Mouse (Mus musculus) G1E (cell line): ENCODE measurements around the gene Ank3. TPM values are rescaled to one million over a fixed set of nuclear protein-coding genes. Genes with fewer than 3 reads are reported as not detected.

ENCODE experiments used
- ATAC-seq: 2 replicates; pipeline ENCODE4 v1.8.0; 2016; ENCODE audit warnings: mild to moderate bottlenecking; ENCODE audit not compliant: insufficient number of reproducible peaks, poor library complexity, low FRiP score, severe bottlenecking; ENCODE audit errors: extremely low read depth
- DNase-seq: peaks from one replicate; pipeline ENCODE4 v3.0.0; 2012; ENCODE audit warnings: low spot score
- H3K27me3 ChIP-seq: 2 replicates; pipeline ENCODE4 v1.6.1; 2012; ENCODE audit warnings: mild to moderate bottlenecking, low read length, inconsistent platforms; ENCODE audit not compliant: insufficient read depth
- H3K36me3 ChIP-seq: replicated peaks from 2 replicates; pipeline ENCODE3; 2012; ENCODE audit warnings: mild to moderate bottlenecking, inconsistent platforms
- H3K4me1 ChIP-seq: 2 replicates; pipeline ENCODE4 v1.6.1; 2012; ENCODE audit warnings: low read depth, low read length, inconsistent platforms, mixed read lengths; ENCODE audit not compliant: insufficient read depth
- H3K4me3 ChIP-seq: 2 replicates; pipeline ENCODE4 v1.5.1; 2012; ENCODE audit warnings: low read depth, mild to moderate bottlenecking, inconsistent platforms, low read length, moderate library complexity, mixed read lengths
- H3K9me3 ChIP-seq: replicated peaks from 2 replicates; pipeline ENCODE4 v1.6.1; 2012; ENCODE audit warnings: inconsistent platforms
- CTCF ChIP-seq: IDR thresholded peaks from 2 replicates; pipeline ENCODE4 v1.5.1; 2012; ENCODE audit warnings: low read depth, low read length, inconsistent platforms, mixed read lengths
- GATA1 ChIP-seq: IDR thresholded peaks from 2 replicates; pipeline ENCODE4 v1.6.1; 2012; ENCODE audit warnings: borderline replicate concordance, low read length, inconsistent platforms, mixed read lengths
- GATA2 ChIP-seq: IDR thresholded peaks from 2 replicates; pipeline ENCODE4 v1.6.1; 2012; ENCODE audit warnings: low read depth, low read length, inconsistent platforms, borderline replicate concordance
- POLR2AphosphoS5 ChIP-seq: IDR thresholded peaks from 2 replicates; pipeline ENCODE4 v1.6.1; 2012; ENCODE audit warnings: low read depth, low read length, inconsistent platforms; ENCODE audit not compliant: insufficient replicate concordance
- TAL1 ChIP-seq: conservative IDR thresholded peaks from 2 replicates; pipeline ENCODE4 v1.6.1; 2012; ENCODE audit warnings: low read depth, low read length, inconsistent platforms, mixed read lengths
- polyA plus RNA-seq: library from polyadenylated mRNA; stranded (reverse); fragments of >175 nt; gene quantifications from 2 replicates; pipeline ENCODE4 v1.2.3, GENCODE M21; 2012
- total RNA-seq, 2 experiments: library from RNA; stranded (forward) in 1 of 2; stranded (reverse) in 1 of 2; fragments of 200-1000 nt in 1 of 2; fragments of >200 nt in 1 of 2; fragmentation: Nextera tagmentation in 1 of 2; gene quantifications; 2 replicates each; pipeline ENCODE4 v1.2.3; 2014 to 2017

Gene Ank3
- total and polyA plus RNA-seq, 3 experiments, result 0.98 TPM; not detected in 2

DNA sequence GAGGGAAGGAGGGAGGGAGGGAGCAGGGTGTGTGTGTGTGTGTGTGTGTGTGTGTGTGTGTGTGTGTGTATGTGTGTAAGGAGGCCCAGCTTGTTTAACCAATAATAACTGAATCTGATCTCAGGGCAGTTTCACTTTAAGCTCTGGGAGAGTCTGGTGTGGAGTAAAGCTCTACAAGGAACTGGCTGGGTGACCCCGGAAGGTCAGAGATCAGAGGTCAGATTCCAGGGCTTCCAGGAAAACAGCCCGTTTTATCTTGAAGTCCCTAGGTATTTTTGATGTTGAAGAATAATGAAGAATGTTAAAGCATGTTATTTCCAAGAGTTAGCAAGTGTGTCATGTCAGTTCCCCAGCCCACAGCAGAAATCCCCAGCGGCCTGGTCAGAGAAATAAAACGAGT is 130.2 kb downstream of the Ank3 start:
- ATAC-seq (no peak), DNase-seq (no peak)
- TF ChIP-seq GATA1 (no peak), CTCF (no peak), GATA2 (no peak), TAL1 (no peak), POLR2AphosphoS5 (no peak)
- Histone ChIP-seq H3K27me3 (no peaks in the 10 kb centered on the region), H3K4me1 (no peaks in the 10 kb centered on the region), H3K36me3 (no peaks in the 10 kb centered on the region), H3K4me3 (no peak overlapping the region), H3K9me3 (peaks cover 62% of the 10 kb centered on the region)

DNA sequence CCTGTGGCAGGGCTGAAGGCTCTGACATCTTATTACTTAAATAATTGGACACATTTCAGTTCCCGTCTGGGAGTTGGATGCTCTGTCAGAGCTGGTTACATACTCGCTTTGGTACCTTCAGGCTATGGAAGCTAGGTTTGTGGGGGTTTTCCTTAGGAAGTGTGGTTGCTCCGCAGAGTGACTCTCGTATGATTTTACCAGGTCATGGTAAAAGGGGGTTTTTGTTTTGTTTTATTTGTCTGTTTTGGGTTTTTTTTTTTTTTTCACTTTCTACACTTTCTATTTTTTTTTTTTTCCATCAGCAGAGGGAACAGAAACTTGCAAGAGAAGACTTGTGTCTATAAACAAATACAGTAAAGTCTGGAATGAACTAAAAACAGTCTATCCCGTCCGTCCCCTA is 131.8 kb downstream of the Ank3 start:
- Histone ChIP-seq H3K4me3 (no peak overlapping the region), H3K9me3 (peaks cover 65% of the 10 kb centered on the region), H3K4me1 (no peaks in the 10 kb centered on the region), H3K27me3 (no peaks in the 10 kb centered on the region), H3K36me3 (no peaks in the 10 kb centered on the region)
- DNase-seq, result no peak
- TF ChIP-seq CTCF (no peak), GATA2 (no peak), POLR2AphosphoS5 (no peak), TAL1 (no peak), GATA1 (no peak)
- no peak for ATAC-seq

DNA sequence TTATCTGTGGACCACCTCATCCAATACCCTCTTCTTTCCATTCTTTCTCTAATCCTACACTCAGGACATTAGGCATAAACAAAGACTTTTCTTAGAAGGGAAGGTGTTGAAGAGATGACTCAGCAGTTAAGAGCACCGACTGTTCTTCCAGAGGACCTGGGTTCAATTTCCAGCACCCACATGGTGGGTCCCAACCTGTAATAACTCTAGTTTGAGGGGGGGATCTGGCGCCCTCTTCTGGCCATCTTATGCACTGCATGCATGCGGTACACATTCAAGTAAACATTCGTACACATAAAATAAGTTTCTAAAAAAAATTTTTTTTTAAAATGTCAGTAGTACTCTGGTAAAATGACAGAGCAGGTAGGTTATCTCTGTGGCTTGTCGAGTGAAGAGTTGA is 133.0 kb downstream of the Ank3 start:
- H3K9me3 ChIP-seq, result peaks cover 65% of the 10 kb centered on the region
- DNase-seq, result no peak
- ATAC-seq, result no peak
- no peak overlapping the region for H3K4me3 ChIP-seq
- TF ChIP-seq POLR2AphosphoS5 (no peak), GATA1 (no peak), GATA2 (no peak), CTCF (no peak), TAL1 (no peak)
- no peaks in the 10 kb centered on the region for H3K36me3 ChIP-seq
- no peaks in the 10 kb centered on the region for H3K27me3 ChIP-seq
- no peaks in the 10 kb centered on the region for H3K4me1 ChIP-seq

DNA sequence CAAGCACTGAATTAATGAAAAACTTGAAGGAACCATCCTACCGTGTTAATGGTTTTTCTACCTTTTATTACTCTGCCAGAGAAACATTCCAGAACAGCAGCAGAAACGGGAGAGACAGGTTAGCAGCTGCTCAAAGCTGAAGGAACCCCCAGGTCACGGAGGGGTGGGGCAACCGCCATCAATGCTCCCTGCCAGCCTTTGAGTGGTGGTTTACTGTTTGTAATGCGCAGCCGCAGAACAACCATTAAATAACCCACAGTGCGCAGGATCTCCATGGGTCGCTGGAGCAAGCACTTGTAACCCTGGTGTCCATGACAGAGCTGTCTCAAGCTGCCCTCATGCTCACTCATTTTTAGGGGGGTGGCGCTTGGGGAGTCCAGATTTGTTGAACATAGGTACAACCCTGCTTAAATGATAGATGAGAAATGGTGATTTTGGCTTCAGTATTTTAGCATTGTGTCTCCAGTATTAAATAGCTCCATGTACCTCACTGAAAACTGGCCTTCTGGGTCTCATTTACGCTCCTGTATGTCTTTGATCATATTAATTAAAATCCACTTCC is 133.7 kb downstream of the Ank3 start:
- DNase-seq (no peak), ATAC-seq (no peak)
- peaks cover 63% of the 10 kb centered on the region for H3K9me3 ChIP-seq
- H3K36me3 ChIP-seq, result no peaks in the 10 kb centered on the region
- H3K4me1 ChIP-seq, result no peaks in the 10 kb centered on the region
- no peak for TF ChIP-seq GATA2
- TF ChIP-seq GATA1, result no peak
- TF ChIP-seq CTCF, result no peak
- TF ChIP-seq TAL1, result no peak
- TF ChIP-seq POLR2AphosphoS5, result no peak
- no peak overlapping the region for H3K4me3 ChIP-seq
- H3K27me3 ChIP-seq, result no peaks in the 10 kb centered on the region

DNA sequence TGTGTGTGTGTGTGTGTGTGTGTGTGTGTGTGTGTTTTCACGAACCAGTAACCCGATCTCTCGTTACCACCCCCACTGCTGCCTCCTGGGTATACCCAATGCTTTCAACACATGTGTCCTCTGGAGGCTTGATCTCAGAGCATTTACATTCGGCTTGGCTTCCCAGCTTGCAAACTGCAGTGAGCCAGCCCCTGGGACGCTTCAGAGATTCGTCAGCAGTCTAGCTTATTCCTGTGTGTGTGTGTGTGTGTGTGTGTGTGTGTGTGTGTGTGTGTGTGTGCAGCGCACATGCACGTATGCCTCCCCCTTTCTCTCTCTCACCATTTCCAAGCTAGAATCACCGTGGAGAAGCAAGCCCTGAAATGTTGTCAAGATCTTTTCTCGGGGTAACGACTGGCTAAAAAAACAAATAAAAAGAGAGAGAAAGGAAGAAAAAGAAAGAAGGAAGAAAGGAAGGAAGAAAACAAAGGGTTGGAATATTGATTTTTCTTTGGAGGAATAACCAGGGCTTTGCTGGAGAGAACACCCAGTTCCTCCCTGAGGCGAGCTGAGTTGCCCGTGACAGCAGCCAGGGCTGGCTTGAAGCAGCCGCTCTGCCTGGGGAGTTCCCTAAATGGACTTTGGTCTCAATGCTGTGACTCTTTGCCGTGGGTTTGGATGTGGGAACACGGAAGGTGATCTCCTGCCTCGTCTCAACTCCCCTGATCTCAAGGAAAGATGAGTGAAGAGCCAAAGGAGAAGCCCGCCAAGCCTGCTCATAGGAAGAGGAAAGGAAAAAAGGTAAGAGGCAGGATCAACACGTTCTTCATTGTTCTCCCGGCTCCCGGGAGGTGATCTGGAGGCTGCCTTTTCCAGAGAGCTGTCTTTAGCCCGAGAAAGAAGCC is 135.2 kb downstream of the Ank3 start:
- Histone ChIP-seq H3K27me3 (no peaks in the 10 kb centered on the region), H3K4me1 (no peaks in the 10 kb centered on the region), H3K36me3 (no peaks in the 10 kb centered on the region), H3K9me3 (peaks cover 63% of the 10 kb centered on the region), H3K4me3 (no peak overlapping the region)
- TF ChIP-seq GATA1 (no peak), POLR2AphosphoS5 (no peak), CTCF (no peak), TAL1 (no peak), GATA2 (no peak)
- ATAC-seq, result no peak
- DNase-seq, result no peak

DNA sequence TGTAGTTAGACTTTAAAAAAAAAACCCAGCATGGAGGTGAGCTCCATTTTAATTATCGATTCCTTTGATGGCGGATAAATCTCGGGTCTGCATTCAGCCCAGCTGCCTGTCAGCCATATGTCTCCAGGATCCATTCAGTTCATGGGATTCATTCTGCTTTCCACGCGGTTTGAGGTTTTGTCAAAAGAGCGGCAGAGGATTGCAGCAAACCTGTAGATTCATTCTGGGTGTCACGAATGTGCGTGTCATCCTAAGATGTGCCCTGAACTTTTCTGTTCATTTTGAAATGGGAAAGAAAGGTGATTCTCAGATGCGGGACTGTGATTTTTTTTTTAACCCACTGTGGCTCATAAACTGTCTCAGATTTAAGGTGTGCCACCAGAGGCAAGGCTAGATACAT is 136.1 kb downstream of the Ank3 start:
- H3K9me3 ChIP-seq, result peaks cover 64% of the 10 kb centered on the region
- no peak for TF ChIP-seq GATA1
- TF ChIP-seq CTCF, result no peak
- H3K36me3 ChIP-seq, result no peaks in the 10 kb centered on the region
- no peak overlapping the region for H3K4me3 ChIP-seq
- ATAC-seq (no peak), DNase-seq (no peak)
- H3K4me1 ChIP-seq, result no peaks in the 10 kb centered on the region
- no peaks in the 10 kb centered on the region for H3K27me3 ChIP-seq
